Mouse (Mus musculus) limb, embryonic 13.5 days (tissue): ENCODE measurements around the gene Lmf1. TPM values are rescaled to one million over a fixed set of nuclear protein-coding genes. Genes with fewer than 3 reads are reported as not detected.
A peak's percentile ranks its signal among the peaks of the same experiment; 100 is the strongest.

Experiments used
- ATAC-seq: fragments of 200-750 bp; cut with Nextera tagmentation; 2 replicates; pipeline ENCODE4 v1.8.0; 2017; ENCODE audit warnings: low read depth, moderate number of reproducible peaks, moderate TSS enrichment; ENCODE audit not compliant: low FRiP score
- H3K27ac ChIP-seq: fragments of 300-500 bp; sonication (generic); 2 replicates; pipeline ENCODE4 v1.5.1; 2015; ENCODE audit warnings: inconsistent platforms, mild to moderate bottlenecking, moderate library complexity
- H3K27me3 ChIP-seq: fragments of 300-500 bp; sonication (generic); 2 replicates; pipeline ENCODE4 v1.6.1; 2015; ENCODE audit warnings: mild to moderate bottlenecking, inconsistent platforms
- H3K36me3 ChIP-seq: fragments of 300-500 bp; sonication (generic); 2 replicates; pipeline ENCODE4 v1.6.1; 2015; ENCODE audit warnings: inconsistent platforms, mild to moderate bottlenecking, moderate library complexity
- H3K4me1 ChIP-seq: fragments of 300-500 bp; sonication (generic); 2 replicates; pipeline ENCODE4 v1.6.1; 2015; ENCODE audit warnings: inconsistent platforms
- H3K4me2 ChIP-seq: fragments of 300-500 bp; sonication (generic); replicated peaks from 2 replicates; pipeline ENCODE4 v1.6.1; 2015; ENCODE audit warnings: inconsistent platforms, mild to moderate bottlenecking, moderate library complexity
- H3K4me3 ChIP-seq: fragments of 300-500 bp; sonication (generic); 2 replicates; pipeline ENCODE4 v1.5.1; 2015; ENCODE audit warnings: moderate library complexity, mild to moderate bottlenecking, inconsistent platforms
- H3K9ac ChIP-seq: fragments of 300-500 bp; sonication (generic); 2 replicates; pipeline ENCODE4 v1.6.1; 2015; ENCODE audit warnings: mild to moderate bottlenecking, inconsistent platforms
- H3K9me3 ChIP-seq: fragments of 300-500 bp; sonication (generic); 2 replicates; pipeline ENCODE4 v1.6.1; 2016; ENCODE audit warnings: inconsistent platforms
- WGBS: fragments of 180-500 bp; shearing (Covaris S2); methylation state at CpG from one replicate; pipeline ENCODE4 v1.1.7; 2015; 5-methylcytosine and 5-hydroxymethylcytosine counted together
- polyA plus RNA-seq: library from polyadenylated mRNA; unstranded; fragments of >200 nt; fragmentation: Nextera tagmentation; extraction: Ambion mirVana; gene quantifications from 2 replicates; pipeline ENCODE4 v1.2.1, GENCODE M21; 2015

Gene Lmf1
- polyA plus RNA-seq, 1 experiment from 2014 or later = 33.2 TPM

DNA sequence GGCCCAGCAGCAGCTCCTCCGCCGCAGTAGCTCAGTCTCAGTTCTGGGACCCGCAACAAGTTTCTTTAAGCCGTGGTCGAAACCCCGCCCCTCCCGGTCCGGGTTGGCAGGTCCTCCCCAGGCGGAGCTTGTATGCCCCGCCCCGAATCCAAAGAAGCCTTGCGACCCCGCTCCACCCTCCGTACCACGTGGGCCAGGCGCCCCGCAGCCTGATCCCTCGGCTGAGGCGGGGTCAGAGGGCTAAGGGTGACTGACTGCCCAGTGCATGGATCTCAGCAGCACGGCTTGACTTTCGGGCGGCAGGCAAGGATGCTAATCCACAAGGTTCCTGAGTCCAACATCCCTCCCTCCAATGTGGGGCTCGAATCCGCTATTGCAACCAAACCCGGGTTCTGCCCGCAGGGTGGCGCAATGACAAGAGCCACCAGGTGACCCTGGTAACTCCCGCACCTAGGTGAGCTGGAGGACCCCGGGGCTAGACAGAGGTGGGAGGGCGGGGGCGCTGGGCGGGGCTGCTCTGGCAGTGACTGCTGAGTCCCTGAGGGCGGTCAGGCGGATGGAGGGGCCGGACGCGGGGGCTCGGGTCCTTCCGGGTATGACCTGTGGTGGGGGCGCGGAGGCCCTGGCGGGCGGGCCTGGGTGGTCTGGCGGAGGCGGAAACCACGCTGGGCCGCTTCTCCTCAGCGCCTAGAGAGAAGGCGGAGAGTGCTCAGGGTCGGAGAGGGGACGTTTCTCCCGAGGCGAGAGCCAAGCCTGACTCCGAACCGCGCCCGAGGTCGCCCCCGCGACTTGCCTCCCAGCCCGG lies 8.0 kb upstream of the Lmf1 start, which contains the start of gene Sox8:
TSS of gene Sox8 (minus strand) at position 39 of the 805 bp plus-strand sequence.
- no peaks in the 10 kb centered on the region for H3K9me3 ChIP-seq
- peak within 1 kb of the TSS; percentile 98 for H3K4me2 ChIP-seq
- peak within 1 kb of the TSS; percentile 60 for H3K4me3 ChIP-seq
- under 1% methylated on average over 61 of the region's 61 CpGs for WGBS
- H3K36me3 ChIP-seq = peaks cover 6% of the 10 kb centered on the region; the same call in 1 of the 2 replicates
- peak; percentile 64 for ATAC-seq
- peak within 1 kb of the TSS; percentile 63; the same call in 1 of the 2 replicates for H3K27ac ChIP-seq
- peak within 1 kb of the TSS; percentile 75 for H3K9ac ChIP-seq
- H3K4me1 ChIP-seq = peaks cover 50% of the 10 kb centered on the region
- H3K27me3 ChIP-seq = peaks cover 67% of the 10 kb centered on the region

DNA sequence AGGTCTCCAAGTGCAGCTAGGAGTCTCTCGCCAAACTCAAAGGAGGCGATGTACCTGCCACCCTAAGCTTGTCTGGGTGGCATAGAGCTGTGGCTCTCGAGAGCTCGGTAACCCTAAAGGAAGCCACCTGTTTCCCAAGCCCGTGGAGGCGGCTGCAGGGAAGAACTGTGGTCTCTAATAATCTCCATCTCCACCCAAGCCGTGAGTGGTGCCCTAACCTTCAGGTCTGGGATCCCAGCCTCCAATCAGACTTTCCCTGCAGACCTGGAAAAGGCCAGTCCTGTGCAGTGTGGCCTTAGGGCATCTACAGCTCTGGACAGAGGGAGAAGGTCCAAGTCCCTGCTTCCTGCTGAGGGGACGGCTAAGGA lies 7.4 kb upstream of the Lmf1 start:
- Histone ChIP-seq H3K9ac (peak overlapping the region; percentile 60), H3K4me1 (peaks cover 48% of the 10 kb centered on the region)

DNA sequence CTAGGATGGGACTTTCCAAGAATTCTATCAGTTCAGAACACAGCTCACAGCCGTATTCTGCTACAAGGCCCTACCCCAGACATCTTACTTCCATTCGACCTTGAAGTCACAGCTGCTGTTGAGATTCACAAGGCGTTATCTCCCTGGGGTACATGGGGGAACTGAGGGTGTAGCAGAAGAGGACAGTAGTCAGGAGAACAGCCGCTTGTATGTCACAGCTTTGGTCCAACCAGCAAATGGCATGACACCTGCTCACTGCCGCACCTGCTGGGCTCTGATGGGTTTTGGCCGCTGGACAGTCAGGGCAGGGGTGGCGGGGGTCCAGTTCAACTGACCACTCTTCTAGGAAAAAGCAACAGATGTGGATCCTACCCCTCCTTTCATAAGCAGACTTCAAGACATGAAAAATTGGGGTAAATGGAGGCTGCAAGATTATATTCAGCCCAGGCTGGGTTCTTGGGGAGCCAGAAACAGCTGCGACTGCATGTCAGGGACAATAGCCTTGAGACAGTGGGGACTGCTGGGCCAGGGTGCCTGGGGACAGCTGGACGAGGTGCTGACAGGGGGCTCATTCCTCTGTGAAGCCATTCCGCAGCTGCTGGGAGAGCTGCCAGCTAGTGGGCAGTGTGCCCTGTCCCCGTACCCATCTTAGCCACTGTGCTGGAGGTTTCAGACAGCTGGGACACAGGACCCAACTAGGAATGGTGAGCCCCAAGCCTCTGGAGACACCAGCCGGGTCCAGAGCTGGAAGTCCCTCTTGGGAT lies 3.5 kb upstream of the Lmf1 start:
- 64% methylated on average over 12 of the region's 12 CpGs for WGBS
- Histone ChIP-seq H3K9ac (no peak overlapping the region), H3K4me3 (no peak overlapping the region), H3K9me3 (no peaks in the 10 kb centered on the region), H3K27ac (peak overlapping the region; percentile 15; the same call in 1 of the 2 replicates), H3K36me3 (no peaks in the 10 kb centered on the region), H3K27me3 (peaks cover 44% of the 10 kb centered on the region), H3K4me2 (no peak overlapping the region), H3K4me1 (peaks cover 40% of the 10 kb centered on the region)
- ATAC-seq = peak; percentile 33; the same call in 1 of the 2 replicates

More for the DNA sequence above, 7.4 kb upstream of the Lmf1 start:
- Histone ChIP-seq H3K27ac (peak overlapping the region; percentile 63; the same call in 1 of the 2 replicates), H3K27me3 (peaks cover 67% of the 10 kb centered on the region), H3K36me3 (peaks cover 6% of the 10 kb centered on the region; the same call in 1 of the 2 replicates), H3K4me2 (peak overlapping the region; percentile 98), H3K9me3 (no peaks in the 10 kb centered on the region), H3K4me3 (peak overlapping the region; percentile 60)
- no peak for ATAC-seq
- 4% methylated on average over 8 of the region's 8 CpGs for WGBS

DNA sequence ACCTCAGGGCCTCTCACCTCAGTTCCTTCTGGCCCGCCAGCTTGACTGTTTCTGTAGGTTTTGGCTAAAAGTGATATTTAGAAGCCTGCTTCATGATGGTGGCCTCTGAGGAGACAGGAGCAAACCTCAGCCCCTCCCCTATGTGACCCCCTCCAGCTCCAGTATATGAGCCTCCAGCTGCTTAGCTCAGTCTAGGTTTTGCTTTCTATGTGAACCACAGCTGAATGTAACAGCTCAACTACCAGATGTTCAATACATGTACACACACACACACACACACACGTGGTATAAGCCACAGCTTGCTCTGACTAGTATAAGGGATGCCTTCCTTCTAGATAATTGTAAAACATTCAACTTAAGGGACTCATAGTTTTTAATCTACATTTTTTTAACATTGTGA lies 2.9 kb upstream of the Lmf1 start:
- no peak overlapping the region for H3K4me2 ChIP-seq
- 57% methylated on average over 2 of the region's 2 CpGs for WGBS
- no peak overlapping the region for H3K4me3 ChIP-seq
- peaks cover 40% of the 10 kb centered on the region for H3K4me1 ChIP-seq
- H3K27me3 ChIP-seq = peaks cover 39% of the 10 kb centered on the region
- no peaks in the 10 kb centered on the region for H3K9me3 ChIP-seq
- no peaks in the 10 kb centered on the region for H3K36me3 ChIP-seq
- no peak for ATAC-seq
- no peak overlapping the region for H3K9ac ChIP-seq
- no peak overlapping the region for H3K27ac ChIP-seq

DNA sequence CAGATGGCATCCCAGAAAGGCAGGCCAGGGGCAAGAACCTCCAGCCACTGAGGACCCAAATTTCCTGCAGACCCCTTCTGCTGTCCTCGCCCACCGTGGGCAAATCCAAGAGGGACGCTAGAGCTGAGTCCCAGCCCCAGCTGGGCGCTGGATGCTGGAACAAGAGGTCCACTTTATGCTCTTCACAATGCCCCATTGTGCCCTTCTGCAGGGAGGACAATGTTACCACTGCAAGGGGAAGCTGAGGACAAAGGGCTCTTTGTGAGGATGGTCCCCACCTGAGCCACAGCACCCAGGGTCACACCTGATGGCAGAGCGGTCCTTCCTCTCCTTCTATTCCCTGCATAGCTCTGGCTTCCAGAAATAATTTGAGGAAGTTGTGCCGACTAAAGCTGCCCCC lies 1.6 kb upstream of the Lmf1 start:
- H3K9me3 ChIP-seq = no peaks in the 10 kb centered on the region
- 0 out of 2 replicates have a peak overlapping the region, but pooled peaks have one; percentile 4 for H3K9ac ChIP-seq
- H3K36me3 ChIP-seq = no peaks in the 10 kb centered on the region
- H3K4me1 ChIP-seq = peaks cover 29% of the 10 kb centered on the region
- no peak overlapping the region for H3K4me3 ChIP-seq
- no peak overlapping the region for H3K4me2 ChIP-seq
- peaks cover 27% of the 10 kb centered on the region for H3K27me3 ChIP-seq
- WGBS = 61% methylated on average over 6 of the region's 6 CpGs
- H3K27ac ChIP-seq = no peak overlapping the region
- ATAC-seq = no peak

DNA sequence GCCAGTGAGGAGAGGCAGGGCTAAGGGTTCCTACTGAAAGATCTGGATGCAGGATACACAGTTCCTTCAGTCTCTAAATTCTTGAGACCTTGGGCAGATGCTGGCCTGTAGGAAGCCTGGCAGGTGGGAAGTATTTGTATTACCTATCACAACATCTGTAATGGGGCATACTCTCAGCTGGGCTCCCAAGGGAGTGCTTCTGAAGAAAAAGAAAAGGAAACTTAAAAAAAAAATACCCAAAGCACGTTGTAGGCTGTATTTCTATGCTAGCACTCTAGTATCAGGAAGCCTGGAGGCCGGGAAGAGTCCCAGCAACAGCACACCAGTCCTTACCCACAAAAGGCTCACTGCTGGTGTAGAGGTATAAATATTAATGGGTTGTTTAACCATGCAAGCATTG lies 1.2 kb upstream of the Lmf1 start:
- H3K9me3 ChIP-seq = no peaks in the 10 kb centered on the region
- no peak overlapping the region for H3K27ac ChIP-seq
- H3K4me2 ChIP-seq = no peak overlapping the region
- H3K9ac ChIP-seq = 0 out of 2 replicates have a peak overlapping the region, but pooled peaks have one; percentile 4
- H3K36me3 ChIP-seq = no peaks in the 10 kb centered on the region
- WGBS = 32% methylated on average over 2 of the region's 2 CpGs
- peaks cover 29% of the 10 kb centered on the region for H3K4me1 ChIP-seq
- ATAC-seq = no peak
- peaks cover 23% of the 10 kb centered on the region for H3K27me3 ChIP-seq
- no peak overlapping the region for H3K4me3 ChIP-seq

DNA sequence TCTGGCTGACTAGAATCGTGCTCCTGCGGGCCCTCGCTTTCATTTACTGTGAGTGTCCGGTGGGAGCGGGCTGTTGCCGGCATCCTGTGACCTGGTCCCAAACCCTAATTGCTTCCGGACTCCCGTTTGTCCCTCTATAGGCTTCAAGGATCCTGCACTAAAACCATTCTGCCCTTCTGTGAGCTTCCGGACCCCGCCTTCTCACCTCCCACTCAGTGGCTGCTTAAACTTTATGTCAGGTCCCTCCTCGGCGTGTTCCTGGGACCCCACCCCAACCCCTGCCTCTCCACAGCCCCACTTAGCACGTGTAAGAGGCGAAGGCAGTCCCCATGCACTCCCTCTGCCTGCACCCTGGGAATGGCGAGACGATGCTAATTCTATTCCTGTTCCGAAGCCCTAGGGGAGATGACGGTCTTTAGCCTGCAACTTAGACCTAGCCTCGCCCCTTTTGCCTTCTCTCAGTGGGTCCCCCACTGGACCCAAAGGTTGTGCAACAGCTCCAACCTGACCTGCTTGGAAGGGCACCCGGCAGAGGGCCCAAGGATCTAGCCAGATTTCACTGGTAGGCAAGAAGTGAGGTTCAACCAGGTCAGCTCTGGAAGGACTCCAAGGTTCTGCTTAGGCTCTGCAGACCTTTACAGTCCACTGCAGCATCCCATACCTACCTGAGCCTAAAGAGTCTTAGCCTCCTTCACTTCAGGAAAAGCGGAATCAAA lies 605 bp downstream of the Lmf1 start:
- Histone ChIP-seq H3K36me3 (peaks cover under 1% of the 10 kb centered on the region; the same call in 1 of the 2 replicates), H3K27ac (peak overlapping the region; percentile 76; the same call in 1 of the 2 replicates), H3K4me2 (peak overlapping the region; percentile 93), H3K4me3 (peak overlapping the region; percentile 70), H3K9ac (peak overlapping the region; percentile 81), H3K27me3 (peaks cover 9% of the 10 kb centered on the region), H3K4me1 (peaks cover 32% of the 10 kb centered on the region), H3K9me3 (no peaks in the 10 kb centered on the region)
- WGBS = 5% methylated on average over 21 of the region's 21 CpGs
- ATAC-seq = peak; percentile 54

DNA sequence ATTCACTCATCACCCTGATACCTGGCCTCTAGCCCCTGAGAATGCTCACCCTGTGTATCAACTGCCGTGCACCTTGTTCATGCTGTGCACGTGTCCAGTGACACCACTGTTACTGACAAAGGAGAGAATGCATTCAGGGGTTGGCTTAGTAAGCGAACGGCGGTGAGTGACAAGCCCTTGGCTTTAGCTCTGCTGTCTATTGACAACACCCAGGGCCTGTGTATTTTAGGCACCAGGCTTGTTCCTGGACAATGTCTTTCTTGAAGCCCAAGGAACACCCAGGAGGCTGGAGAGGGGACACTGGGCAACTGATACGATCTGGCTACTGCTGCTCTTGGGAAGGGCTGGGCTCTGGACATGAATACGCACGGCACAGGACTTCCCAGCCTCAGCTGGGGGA lies 3.2 kb downstream of the Lmf1 start:
- no peak overlapping the region for H3K4me3 ChIP-seq
- peaks cover 24% of the 10 kb centered on the region for H3K36me3 ChIP-seq
- no peak overlapping the region for H3K9ac ChIP-seq
- no peak overlapping the region for H3K27ac ChIP-seq
- H3K9me3 ChIP-seq = no peaks in the 10 kb centered on the region
- H3K4me1 ChIP-seq = peaks cover 29% of the 10 kb centered on the region
- no peak overlapping the region for H3K4me2 ChIP-seq
- 84% methylated on average over 8 of the region's 8 CpGs for WGBS
- no peak for ATAC-seq
- peaks cover 3% of the 10 kb centered on the region; the same call in 1 of the 2 replicates for H3K27me3 ChIP-seq

DNA sequence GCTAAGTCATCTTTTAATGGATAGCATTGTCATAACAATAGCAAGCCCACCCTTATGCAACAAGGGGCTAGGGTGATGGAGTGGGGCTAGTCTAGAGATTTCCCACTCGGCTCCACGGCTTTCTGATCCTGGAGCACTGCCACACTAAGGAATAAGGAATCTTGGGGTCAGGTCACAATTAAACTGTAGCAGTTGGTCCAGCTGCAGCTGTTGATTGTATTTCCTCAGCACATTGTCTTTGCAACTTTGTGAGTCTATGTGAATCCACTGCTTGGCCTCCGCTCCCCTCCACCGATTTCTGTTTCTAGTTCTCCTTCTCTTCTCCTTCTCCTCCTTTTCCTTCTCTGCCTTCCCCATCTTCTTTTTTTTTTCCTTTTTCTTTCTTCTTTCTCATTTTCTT lies 4.2 kb downstream of the Lmf1 start:
- no peaks in the 10 kb centered on the region; the same call in 1 of the 2 replicates for H3K27me3 ChIP-seq
- no peak overlapping the region for H3K9ac ChIP-seq
- ATAC-seq = no peak
- no peak overlapping the region for H3K4me3 ChIP-seq
- H3K4me1 ChIP-seq = peaks cover 21% of the 10 kb centered on the region
- no peaks in the 10 kb centered on the region for H3K9me3 ChIP-seq
- H3K36me3 ChIP-seq = peaks cover 34% of the 10 kb centered on the region
- no peak overlapping the region for H3K4me2 ChIP-seq
- no peak overlapping the region for H3K27ac ChIP-seq
- WGBS = 82% methylated on average over 4 of the region's 4 CpGs

DNA sequence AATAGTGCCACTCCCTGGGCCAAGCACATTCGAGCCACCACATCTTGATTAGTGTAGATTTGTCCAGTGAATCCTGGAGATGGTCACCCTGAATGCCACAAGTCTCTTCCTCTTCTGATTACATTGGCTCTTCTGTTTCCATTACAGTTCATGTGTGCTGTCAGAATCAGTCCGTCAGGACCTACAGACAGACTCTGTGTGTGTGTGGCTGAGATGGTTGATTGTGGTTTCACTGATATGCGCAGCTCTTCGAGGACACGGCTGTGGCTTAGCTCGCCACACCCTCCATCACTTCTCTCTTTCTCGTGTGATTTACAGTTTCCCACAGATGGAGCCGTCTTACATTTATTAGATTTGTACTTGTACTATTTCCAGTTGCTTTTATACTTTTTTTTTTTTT lies 5.0 kb downstream of the Lmf1 start:
- H3K9me3 ChIP-seq = no peaks in the 10 kb centered on the region
- peaks cover 42% of the 10 kb centered on the region for H3K36me3 ChIP-seq
- H3K9ac ChIP-seq = no peak overlapping the region
- H3K4me2 ChIP-seq = no peak overlapping the region
- WGBS = 80% methylated on average over 8 of the region's 8 CpGs
- peaks cover 14% of the 10 kb centered on the region for H3K4me1 ChIP-seq
- no peak overlapping the region for H3K27ac ChIP-seq
- peaks cover 7% of the 10 kb centered on the region for H3K27me3 ChIP-seq
- ATAC-seq = no peak
- no peak overlapping the region for H3K4me3 ChIP-seq

DNA sequence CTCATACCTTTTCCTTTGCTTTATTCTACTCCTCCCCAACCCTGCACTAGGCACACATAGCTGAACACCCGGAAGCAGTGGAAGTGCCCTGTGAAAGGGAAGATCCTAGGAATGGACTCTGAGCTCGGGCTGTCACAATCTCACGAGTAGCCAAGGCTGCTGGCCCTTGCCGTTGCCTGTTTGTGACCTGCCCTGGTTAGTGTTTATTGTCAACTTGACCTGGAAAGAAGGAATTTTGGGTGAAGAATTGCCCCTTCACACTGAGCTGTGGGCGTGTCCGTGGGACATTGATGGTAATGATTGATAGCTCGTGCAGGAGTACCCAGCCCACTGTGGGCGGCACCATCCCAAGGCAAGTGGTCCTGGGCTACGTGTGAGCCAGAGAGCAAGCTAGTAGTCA lies 5.8 kb downstream of the Lmf1 start:
- Histone ChIP-seq H3K4me1 (peaks cover 12% of the 10 kb centered on the region), H3K9ac (no peak overlapping the region), H3K36me3 (peaks cover 49% of the 10 kb centered on the region), H3K9me3 (no peaks in the 10 kb centered on the region), H3K27me3 (peaks cover 8% of the 10 kb centered on the region), H3K4me3 (no peak overlapping the region), H3K27ac (no peak overlapping the region), H3K4me2 (no peak overlapping the region)
- 95% methylated on average over 9 of the region's 9 CpGs for WGBS
- no peak for ATAC-seq
